Mouse (Mus musculus) cerebellum, adult 2 months (tissue): ENCODE results near the gene Cfb.

Experiments used
- CTCF ChIP-seq: fragments of 200-500 bp; IDR thresholded peaks from 2 replicates; pipeline ENCODE4 v1.5.1; 2011; ENCODE audit warnings: low read depth, mild to moderate bottlenecking, control low read depth, low read length, moderate library complexity, borderline replicate concordance; ENCODE audit not compliant: insufficient read depth
- POLR2A ChIP-seq: fragments of 200-500 bp; IDR thresholded peaks from 2 replicates; pipeline ENCODE4 v1.6.1; 2011; ENCODE audit warnings: low read length, control low read depth, borderline replicate concordance; ENCODE audit not compliant: insufficient read depth

GRCm38 (mm10) chr17:34862416-34863081 lies at the start of gene Cfb:
- TF ChIP-seq POLR2A (no peak), CTCF (no peak)
